Mouse (Mus musculus) spleen, postnatal 36 days (tissue): ENCODE data around the gene Tmc6.
"Not testable (repeated sequence)": the region's sequence is repeated elsewhere in the genome, so short reads cannot be mapped to it uniquely, and the experiment has no call there.

Experiments
- DNase-seq, 2 experiments: peaks; one replicate each; pipeline ENCODE4 v3.0.0; 2022; ENCODE audit warnings: low spot score in 2 of 2, mixed read lengths in 1 of 2

The Tmc6 gene

DNA sequence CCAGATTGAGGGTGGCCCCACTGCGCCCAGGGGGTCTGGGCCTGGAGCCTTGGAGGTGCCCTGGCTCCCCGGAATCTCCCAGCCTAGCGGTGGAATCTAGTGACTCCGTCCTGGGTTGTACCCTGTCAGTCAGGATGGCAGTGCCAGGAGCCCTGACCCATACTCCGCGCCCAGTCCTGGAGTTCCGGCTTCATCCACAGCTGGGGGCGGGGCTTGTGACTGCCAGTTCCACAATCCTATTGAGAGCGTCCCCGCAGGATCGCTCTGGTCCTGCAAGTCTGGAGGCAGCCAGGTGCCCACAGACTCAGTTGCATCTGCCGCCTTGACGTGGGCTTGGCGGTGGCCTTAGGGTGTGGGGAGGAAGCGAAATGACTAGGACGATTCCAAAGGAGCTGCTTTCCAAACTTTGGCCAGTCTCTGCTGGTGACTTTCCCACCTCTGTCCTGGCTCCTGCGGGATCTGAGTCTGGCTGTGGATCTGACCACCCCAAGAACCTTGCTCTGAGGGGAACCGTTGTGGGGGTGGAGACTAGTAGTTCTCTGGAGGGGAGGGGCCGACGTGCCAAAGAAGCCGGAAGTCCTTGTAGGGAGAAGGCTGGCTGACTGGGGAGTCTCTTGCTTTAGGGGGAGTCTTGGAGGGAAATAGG, 28.5 kb upstream of the Tmc6 start:
- DNase-seq: peak; percentile 81 to 88

DNA sequence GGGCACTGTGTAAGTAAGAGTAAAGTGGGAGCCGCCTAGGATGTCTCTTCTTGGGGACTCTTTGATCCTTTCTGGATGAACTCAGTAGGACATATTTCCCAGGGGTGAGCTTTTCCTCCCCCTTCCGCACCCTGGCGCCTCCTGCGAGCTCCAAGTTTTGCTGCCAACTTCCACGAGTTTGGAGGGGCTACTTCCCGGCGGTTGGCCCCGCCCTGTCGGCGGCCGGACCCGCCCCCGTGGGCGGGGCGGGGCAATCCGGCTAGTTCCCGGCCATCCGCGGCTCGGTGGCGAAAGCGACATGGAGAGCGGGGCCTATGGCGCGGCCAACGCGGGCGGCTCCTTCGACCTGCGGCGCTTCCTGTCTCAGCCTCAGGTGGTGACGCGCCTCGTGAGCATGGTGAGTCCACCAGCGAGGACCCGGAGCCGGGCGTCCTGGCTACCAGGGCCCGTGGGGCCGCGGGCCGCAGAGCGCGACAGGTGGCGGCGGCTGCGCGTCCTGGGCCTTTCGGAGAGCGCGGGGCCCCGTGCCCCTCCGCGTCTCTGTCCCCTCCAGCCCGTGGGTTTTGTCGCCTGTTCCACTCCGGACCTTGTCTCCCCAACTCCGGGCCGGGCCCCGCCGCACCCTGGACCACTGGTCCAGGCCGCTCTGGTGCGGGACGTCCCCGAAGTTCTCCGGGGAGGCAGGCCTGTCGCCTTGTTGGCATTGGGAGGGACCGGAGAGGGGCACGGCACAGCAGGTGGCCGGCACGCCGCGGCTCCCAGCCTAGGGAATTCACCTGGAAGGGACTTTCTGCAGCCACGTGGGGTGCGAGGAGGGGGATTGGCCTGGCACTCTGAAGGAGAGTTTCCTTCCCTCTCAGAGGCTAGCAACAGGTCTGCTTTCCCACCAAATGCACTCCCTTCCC, 27.7 kb upstream of the Tmc6 start, which contains the start of the genes Gm20708 and Syngr2:
Gm20708 (plus strand) TSS at position 262 of the 905 bp plus-strand sequence.
Syngr2 (plus strand) TSS at position 262 of the 905 bp plus-strand sequence.
- DNase-seq: peak; percentile 71 to 80

DNA sequence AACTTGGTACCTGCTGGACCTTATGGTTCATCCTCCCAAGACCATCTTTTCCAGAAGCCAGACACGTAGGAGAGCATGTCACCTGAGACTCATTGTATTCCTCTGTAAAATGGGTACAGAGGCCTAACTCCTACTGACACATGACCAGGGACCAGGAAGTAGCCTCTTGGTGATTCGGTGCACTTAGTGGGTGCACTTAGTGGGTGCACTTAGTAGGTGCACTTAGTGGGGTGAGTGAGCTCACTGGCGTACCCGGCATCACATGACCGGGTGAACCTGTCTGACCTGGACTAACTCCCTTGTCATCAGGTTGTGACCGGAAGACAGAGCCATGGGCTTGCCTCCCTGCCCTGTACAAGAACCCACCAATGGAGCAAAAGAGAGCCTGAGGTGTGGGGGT, 24.8 kb upstream of the Tmc6 start:
- DNase-seq: no peak

DNA sequence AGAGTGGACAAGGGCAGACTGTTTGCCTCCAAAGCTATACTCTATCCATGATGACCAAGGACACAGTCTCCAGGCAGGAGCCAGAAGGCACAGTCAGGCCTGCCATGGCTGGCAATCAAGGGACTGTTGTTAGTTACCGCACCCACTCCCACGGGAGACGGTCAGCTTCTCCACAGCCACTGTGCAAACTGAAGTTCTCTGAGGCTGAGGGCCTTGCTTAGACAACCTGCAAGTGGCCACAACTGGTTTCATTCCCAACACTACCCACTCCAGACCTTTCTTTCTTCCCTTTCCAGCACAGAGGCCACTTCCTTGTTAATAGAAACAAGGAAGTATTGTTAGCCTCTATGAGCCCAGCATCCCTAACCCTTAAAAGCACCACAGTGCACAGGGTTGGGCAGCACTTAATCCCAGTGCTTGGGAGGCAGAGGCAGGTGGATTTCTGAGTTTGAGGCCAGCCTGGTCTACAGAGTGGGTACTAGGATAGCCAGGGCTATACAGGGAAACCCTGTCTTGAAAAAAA, 21.2 kb upstream of the Tmc6 start:
- no peak for DNase-seq

DNA sequence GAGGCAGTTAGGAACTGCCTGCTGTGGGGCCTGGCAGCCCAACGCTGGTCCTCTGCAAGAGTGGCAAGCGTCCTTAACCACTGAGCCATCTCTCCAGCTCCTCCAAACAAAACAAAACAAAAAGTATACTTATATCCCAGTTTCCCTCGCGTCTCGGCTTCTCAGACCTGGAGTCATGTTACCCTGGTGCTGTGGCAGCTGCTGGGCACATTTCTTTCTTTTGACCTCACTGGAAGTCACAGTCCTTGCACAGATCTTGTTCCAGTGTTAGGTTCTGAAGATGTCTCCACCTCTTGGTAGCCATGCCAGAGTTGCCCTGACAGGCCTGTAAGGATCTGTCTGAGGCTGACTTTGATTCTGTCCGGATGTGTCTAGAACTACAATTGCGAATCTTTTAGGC, 19.7 kb upstream of the Tmc6 start:
- no peak for DNase-seq

DNA sequence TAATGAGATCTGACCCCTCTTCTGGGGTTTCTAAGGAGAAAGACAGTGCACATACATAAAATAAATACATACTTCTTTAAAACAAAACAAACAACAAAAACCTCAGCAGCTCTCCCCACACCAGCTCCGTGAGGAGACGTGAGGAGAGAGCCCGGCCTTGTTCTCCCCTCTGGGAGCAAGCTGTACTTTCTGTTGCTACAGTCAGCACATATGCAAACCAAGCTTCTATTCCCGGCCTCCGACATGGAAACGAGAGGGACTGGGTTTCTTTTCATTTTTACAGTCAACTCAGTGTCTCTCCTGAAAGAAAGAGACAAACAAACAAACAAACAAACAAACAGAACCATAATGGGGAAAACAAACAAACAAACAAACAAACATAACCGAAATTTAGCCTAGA, 18.0 kb upstream of the Tmc6 start:
- no peak for DNase-seq

DNA sequence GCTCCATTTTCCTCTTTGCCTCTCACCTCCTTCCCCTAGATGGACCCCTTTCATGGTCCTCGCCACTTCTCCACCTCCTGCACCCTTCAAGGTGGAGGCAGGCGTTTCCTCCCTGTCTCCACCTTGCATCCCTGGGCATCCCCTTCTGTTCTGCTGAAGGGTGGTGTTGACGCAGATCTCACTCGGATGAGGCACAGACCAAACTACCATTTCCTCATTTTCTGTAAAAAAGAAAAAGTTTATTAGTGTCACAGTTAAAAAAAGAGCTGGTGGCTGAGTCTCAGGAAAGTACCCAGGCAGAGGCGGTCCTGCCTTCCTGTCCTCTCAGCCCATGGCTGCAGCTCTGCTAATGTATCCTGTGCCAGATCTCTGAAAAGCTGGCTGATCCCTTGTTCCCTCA, 17.2 kb upstream of the Tmc6 start:
- DNase-seq: peak; percentile 61 to 66

DNA sequence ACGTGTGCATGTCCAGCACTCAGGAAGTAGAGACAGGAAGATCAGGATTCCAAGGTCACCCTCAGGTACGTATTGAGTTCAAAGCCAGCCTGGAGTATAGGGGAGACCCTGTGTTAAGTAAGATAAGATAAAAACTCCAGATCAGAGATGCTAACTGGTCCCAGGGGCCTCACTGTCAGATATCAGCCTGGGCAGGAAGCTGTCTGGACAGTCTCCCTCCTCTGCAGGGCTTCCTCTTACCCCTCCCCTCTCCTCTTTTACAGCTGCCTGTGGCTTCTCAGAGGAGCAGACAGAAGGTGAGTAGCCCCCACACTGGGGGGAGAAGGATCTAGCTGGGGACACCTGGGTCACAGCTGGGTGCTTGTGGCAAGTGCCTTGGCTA, 16.2 kb upstream of the Tmc6 start:
- DNase-seq: peak; percentile 65 to 67

DNA sequence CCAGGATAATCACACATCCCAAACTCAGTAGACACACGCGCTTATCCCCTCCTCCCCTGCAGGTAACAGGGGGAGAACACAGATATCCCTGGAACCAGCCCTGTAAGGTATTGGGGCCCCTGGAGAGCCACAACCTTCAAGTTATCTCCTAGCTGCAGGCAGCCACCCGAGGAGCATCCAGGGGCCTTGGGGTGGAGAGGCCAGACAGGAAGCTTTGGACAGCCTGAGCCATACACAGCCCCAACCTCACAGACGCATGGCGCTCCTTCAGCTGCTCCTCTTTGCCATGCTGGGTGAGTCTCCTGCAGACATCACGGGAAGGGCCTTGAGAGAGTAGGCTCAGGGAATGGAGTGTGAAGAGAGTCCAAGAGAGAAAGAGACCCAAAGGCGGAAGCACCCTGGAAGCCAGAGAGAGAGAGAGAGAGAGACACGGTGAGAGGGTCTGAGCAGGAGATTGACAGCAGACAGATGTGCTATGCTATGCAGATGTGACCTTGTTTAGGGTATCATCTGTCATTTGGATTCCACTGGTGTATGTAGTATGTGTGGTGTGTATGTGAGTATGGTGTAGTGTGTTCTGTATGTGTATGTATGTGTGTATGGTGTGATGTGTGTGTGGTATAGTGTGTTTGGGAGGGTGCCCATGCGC, 15.6 kb upstream of the Tmc6 start, which contains the start of gene 6030468B19Rik:
6030468B19Rik (plus strand) TSS at position 150 of the 649 bp plus-strand sequence.
- DNase-seq: peak; percentile 54 to 73

DNA sequence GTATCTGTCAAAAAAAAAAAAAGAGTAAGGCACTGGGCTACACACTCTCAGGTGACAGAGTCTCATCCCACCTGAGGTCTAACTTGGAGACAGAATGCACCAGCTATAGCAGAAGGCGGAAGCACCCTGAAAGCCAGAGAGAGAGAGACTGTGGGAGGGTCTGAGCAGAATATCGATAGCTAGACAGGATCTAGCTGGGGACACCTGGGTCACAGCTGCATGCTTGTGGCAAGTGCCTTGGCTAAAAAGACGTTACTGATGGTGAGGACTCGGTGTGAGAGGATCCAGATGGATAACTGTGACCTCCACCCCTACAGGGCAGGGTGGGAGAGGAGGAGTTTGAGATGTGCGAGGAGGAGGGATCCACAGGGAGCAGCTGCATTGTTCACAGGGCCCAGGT, 15.0 kb upstream of the Tmc6 start:
- no peak for DNase-seq

DNA sequence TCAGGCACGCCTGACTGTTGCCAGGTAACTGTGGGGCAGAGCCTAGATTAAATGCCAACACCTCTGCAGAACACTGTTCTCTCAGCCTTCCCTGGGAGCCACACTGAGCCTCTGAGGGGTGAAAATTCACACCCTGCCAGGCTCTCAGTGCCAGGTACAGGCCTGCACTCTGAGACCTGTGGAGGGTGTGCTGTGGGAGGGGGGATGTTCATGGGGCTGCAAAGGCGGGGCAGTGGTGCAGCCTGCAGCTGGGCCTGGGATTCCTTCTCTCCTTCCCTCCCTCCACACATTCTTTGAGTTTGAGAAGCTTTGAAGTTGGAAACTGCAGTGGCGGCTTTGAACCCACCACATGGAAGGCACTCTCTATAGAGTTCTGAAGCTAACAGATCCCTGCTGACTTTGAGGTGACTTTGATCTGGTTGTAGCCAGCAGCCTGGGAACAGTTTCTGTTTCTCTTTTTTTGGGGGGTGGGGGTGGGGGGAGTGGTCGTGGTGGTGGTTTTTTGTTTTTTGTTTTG, 12.1 kb upstream of the Tmc6 start:
- DNase-seq: no peak

DNA sequence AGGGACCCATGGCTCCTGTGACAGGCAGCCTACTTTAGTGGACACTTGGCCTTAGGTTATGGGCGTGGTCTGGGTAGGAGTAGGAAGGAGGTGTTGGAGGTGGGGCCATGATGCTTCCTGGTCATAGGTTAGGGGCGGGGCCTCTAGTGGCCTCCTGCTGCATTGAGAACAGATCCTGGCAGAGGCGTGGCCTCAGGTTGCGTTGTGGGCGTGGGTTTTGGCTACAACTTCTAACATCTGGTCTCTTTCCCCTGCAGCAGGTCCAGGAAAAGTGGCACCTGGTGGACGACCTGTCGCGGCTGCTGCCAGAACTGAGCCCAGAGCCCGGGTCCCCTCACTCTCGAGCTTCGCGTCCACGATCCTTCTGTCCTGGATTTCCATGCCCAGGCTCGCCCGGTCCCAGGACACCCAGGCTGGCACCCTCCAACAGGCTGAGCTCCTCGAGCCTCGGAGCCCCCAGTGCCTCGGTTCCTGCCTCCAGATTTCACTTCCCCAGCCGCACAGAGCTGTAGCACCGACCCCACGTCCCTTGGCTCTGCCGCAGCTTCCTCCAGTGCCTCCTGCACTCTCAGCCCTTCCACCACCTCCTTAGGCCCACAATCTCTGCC, 10.4 kb upstream of the Tmc6 start:
- DNase-seq: peak; percentile 91 to 94

DNA sequence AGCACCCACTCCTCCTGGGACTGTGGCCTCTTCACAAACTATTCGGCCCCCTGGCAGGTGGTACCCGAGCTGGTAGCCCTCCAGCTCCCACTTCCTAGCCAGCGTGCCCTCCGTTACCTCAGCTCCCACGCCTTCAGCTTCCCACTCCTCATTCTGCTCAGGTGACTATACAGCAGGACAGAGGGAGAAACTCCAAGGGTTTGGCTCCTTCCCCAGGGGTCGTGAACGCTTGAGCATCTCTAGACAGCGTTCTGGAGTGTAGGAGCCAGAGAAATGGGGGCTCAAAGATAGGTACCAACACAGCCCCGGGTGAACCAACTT, 9.4 kb upstream of the Tmc6 start:
- no peak for DNase-seq

DNA sequence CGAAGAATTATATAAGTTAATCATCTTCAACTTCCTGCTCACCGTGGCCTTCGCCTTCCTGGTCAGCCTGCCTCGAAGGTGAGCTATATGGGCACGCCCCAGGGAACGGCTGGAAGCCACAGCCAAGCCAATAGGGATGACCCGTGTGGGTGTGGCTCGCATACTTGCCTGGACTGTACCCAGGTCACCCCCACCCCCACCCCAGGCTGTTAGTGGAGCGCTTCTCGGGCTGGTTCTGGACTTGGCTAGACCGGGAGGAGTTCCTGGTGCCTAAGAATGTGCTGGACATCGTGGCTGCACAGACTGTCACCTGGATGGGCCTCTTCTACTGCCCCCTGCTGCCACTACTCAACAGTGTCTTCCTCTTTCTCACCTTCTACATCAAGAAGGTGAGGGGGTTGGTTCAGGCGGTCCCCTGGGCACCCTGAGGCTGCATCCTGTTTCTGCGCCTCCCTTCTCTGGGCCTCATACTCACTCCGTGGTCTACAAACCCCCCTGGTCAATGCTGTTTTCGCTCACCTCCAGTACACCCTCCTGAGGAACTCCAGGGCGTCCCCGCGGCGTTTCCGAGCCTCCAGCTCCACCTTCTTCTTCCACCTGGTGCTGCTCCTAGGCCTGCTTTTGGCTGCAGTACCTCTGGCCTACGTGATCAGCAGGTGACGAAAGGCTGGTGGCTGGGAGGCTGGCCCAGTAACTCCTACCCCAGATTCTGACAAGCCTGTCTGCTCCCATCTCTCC, 8.9 kb upstream of the Tmc6 start:
- peak; percentile 63 to 64 for DNase-seq

DNA sequence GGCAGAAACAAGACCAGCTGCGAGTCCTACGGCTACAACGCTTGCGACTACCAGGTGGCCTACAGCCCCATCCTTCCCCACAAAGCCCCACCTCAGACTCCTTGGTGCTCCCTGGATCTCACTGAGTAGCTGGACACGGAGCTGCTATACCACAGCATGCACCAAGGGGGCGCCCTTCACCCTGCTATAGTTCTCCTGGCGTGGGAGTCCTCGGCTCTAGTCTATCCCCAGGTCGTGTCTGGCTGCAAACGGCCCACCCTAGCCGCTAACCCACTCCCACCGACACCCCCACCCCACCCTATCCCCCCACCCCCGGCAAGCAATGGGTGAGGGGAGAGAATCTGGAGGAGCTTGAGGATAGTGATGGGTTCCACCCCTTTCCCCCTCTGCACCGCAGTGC, 8.3 kb upstream of the Tmc6 start:
- peak; percentile 62 to 73 for DNase-seq

DNA sequence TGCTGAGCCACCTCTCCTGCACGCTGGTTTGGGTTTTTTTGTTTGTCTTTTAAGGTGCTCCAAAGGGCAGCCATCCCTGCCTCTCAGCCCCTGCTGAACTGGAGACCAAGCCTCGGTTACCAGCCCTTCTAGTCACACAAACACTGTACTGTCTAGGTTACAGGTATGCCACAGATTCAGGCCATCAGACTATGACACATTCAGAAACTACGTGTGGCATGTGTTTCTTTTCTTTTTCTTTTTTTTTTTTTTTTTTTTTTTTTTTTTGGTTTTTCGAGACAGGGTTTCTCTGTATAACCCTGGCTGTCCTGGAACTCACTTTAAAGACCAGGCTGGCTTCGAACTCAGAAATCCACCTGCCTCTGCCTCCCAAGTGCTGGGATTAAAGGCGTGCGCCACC, 6.5 kb upstream of the Tmc6 start:
- DNase-seq: not testable (repeated sequence)

DNA sequence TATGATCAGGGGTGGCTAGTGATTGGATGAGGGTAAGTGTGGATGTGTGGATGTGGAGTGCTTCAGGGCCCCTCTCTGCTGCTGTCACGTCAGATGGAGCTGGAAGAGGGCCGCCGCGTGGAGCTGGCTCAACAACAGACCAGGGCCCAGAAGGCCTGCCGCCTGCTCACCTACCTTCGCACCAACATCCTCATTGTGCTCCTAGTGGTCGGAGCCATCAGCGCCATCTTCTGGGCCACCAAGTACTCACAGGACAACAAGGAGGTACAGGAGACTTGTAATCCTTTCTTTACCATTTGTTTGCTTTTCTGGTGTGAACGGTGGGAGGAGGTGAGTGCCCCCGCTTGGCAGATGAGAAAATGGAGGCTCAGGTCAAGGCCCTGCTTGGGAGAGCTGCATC, 4.3 kb upstream of the Tmc6 start:
- peak; percentile 77 to 81 for DNase-seq

DNA sequence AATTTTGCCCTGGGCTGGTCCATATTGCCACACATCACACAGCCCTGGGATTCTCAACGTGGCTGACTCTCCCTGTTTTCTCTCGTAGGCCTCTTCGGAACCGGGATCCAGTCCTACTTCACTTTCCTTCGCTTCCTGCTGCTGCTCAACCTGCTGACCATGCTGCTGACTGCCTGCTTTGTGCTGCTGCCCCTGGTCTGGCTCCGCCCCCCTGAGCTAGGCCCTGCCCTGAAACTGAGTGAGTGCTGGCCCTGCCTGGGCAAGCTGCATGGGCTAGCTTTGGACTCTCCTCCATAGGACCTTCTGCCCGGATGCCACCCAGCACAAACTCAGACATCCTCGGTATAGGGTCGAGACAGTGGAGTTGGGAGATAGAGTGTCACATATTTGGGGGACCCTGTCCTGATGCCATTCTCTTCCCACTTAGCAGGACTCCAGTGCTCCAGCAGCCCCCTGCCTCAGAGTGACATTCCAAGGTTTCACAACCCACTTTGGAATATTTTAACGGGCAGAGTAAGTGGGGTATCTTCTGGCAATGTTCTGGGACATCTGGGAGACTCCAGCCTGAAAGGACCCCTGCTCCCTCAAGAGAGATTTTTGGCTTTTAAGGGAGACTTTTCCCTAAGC, 1.8 kb upstream of the Tmc6 start:
- DNase-seq: peak; percentile 70 to 79

DNA sequence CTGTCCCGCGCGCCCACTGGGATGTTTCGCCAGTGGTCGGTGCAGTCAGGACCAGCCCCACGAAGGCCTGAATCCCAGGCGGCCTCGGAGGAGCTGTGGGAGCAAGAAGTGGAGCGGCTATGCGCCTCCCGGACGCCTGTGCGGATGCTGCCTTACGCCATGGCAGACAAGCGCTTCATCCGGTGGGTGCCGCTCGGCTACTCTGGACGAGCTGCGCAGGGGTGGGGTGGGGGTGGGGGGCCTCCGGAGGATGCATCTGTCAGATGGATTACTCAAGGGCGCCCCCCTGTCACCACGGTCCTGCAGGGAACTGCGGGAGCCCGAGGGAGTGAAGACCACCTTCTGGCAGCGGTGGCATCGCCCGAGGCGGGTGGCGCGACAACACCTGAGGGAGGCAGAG, 1.1 kb upstream of the Tmc6 start:
- DNase-seq: peak; percentile 78 to 86

DNA sequence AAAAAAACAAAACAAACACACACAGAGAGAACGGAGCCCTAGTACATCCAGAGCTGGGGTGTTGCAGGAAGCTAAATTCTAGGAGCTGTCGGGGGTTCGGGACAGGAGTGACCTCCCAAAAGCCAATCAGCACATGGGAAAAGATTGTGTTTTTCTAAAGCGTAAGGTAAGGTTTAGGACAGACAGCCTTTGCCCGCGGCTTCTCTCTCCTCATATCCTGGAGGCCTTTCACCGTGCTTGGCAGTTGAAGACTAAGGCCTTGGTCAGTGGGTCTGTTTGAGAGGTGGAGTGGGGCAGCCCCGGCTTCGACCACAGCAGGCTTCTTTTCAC, 672 bp upstream of the Tmc6 start:
- no peak for DNase-seq
